Mouse (Mus musculus): Measurements from ENCODE around the gene Trp63. TPM values are rescaled to one million over a fixed set of nuclear protein-coding genes. Genes with fewer than 3 reads are reported as not detected.

Trp63 gene
- polyA plus RNA-seq, 1 experiment from 2014 or later, result 0.08 TPM

DNA sequence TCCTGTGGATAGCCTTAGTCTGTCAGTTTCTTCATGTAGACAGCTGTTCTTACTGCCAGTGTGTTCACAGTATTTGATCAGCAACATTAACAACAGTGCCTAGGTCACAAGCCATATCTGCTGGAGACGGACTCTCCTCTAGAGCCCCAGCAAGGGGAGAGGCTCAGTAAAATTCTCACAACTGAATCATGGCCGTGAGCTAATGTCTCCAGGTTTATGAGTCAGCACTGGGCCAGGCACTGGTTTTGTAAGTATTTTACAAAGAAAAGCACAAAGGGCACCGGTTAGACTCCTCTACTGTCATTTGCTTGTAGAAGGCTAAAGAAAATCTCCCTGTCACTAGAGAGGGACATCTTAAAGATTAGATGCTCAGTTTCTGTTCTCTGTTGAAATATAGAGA is 151.7 kb downstream of the Trp63 start:
- ATAC-seq (ENCODE audit: insufficient read depth), result no peak

GRCm38 (mm10) chr16:25835723-25836122 is 152.2 kb downstream of the Trp63 start:
- no peaks in the 10 kb centered on the region for H3K36me3 ChIP-seq (replicated peaks)
- ATAC-seq (ENCODE audit: insufficient read depth), result no peak
- H3K4me2 ChIP-seq, result no peak overlapping the region
- 56% methylated on average over 5 of the region's 5 CpGs for WGBS (ENCODE audit: insufficient replicate concordance)
- no peak overlapping the region for H3K9ac ChIP-seq
- H3K4me1 ChIP-seq (replicated peaks), result no peaks in the 10 kb centered on the region
- no peak overlapping the region for H3K27ac ChIP-seq (replicated peaks)
- no peaks in the 10 kb centered on the region for H3K27me3 ChIP-seq
- no peaks in the 10 kb centered on the region for H3K9me3 ChIP-seq (replicated peaks)
- no peak overlapping the region for H3K4me3 ChIP-seq (replicated peaks)

More for the DNA sequence above, 151.7 kb downstream of the Trp63 start:
- no peak overlapping the region for H3K9ac ChIP-seq
- no peaks in the 10 kb centered on the region for H3K4me1 ChIP-seq (replicated peaks)
- no peaks in the 10 kb centered on the region for H3K9me3 ChIP-seq (replicated peaks)
- H3K4me3 ChIP-seq (replicated peaks), result no peak overlapping the region
- H3K36me3 ChIP-seq (replicated peaks), result no peaks in the 10 kb centered on the region
- no peaks in the 10 kb centered on the region for H3K27me3 ChIP-seq
- H3K4me2 ChIP-seq, result no peak overlapping the region
- H3K27ac ChIP-seq (replicated peaks), result no peak overlapping the region
- WGBS (ENCODE audit: insufficient replicate concordance), result 65% methylated on average over 3 of the region's 3 CpGs

DNA sequence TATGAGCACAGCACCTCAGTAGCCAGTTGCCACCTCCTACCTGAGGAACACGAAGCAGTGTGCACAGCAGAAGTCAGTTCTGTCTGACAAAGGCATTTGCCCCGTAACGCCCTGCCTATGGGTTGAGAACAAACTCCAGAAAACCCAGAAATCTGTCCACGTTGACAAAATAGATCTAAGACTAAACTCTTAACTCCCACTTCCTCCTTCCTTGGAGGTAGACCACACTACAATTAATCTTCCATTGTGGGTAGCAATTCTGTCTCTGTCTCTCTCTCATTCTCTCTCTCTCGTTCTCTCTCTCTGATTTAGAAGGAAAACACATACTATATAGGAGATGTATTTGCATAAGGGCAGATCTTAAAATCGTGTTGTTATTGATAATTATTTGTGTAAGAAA is 159.4 kb downstream of the Trp63 start:
- Histone ChIP-seq H3K9ac (no peak overlapping the region), H3K36me3 (replicated peaks) (no peaks in the 10 kb centered on the region), H3K4me3 (replicated peaks) (no peak overlapping the region), H3K27me3 (no peaks in the 10 kb centered on the region), H3K27ac (replicated peaks) (no peak overlapping the region), H3K4me1 (replicated peaks) (no peaks in the 10 kb centered on the region), H3K4me2 (no peak overlapping the region), H3K9me3 (replicated peaks) (no peaks in the 10 kb centered on the region)
- ATAC-seq (ENCODE audit: insufficient read depth), result no peak
- 33% methylated on average over 6 of the region's 6 CpGs for WGBS (ENCODE audit: insufficient replicate concordance)

GRCm38 (mm10) chr16:25843625-25844024 is 160.1 kb downstream of the Trp63 start:
- no peak for ATAC-seq (ENCODE audit: insufficient read depth)
- no peaks in the 10 kb centered on the region for H3K9me3 ChIP-seq (replicated peaks)
- H3K9ac ChIP-seq, result no peak overlapping the region
- H3K36me3 ChIP-seq (replicated peaks), result no peaks in the 10 kb centered on the region
- no peaks in the 10 kb centered on the region for H3K27me3 ChIP-seq
- no peak overlapping the region for H3K4me2 ChIP-seq
- 68% methylated on average over 13 of the region's 13 CpGs for WGBS (ENCODE audit: insufficient replicate concordance)
- no peak overlapping the region for H3K27ac ChIP-seq (replicated peaks)
- H3K4me1 ChIP-seq (replicated peaks), result no peaks in the 10 kb centered on the region
- H3K4me3 ChIP-seq (replicated peaks), result no peak overlapping the region

DNA sequence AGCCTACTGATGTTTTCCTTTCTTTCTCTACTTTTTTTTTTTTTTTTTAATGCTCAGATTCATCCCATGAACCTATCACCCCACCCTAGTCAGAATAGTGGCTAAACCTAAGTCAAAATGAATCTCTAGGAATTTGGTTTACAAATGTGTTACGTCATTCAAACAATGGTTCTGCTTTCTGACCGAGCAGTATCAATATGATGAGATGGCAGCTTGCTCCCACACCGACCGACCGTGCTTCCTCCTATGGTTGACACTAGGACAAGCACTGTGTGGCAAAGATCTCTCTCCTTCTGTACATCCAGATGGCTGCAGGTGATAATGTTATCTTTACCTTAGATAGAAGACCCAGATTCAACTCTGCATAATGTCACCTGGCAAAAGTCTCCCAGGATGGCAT is 163.0 kb downstream of the Trp63 start:
- H3K4me2 ChIP-seq, result no peak overlapping the region
- no peaks in the 10 kb centered on the region for H3K4me1 ChIP-seq (replicated peaks)
- H3K36me3 ChIP-seq (replicated peaks), result no peaks in the 10 kb centered on the region
- no peaks in the 10 kb centered on the region for H3K9me3 ChIP-seq (replicated peaks)
- no peak overlapping the region for H3K9ac ChIP-seq
- H3K27me3 ChIP-seq, result no peaks in the 10 kb centered on the region
- no peak overlapping the region for H3K27ac ChIP-seq (replicated peaks)
- WGBS (ENCODE audit: insufficient replicate concordance), result 51% methylated on average over 5 of the region's 5 CpGs
- no peak for ATAC-seq (ENCODE audit: insufficient read depth)
- H3K4me3 ChIP-seq (replicated peaks), result no peak overlapping the region

- no peaks in the 10 kb centered on the region for H3K9me3 ChIP-seq (replicated peaks)
- no peaks in the 10 kb centered on the region for H3K27me3 ChIP-seq
- no peak overlapping the region for H3K27ac ChIP-seq (replicated peaks)
- H3K4me1 ChIP-seq (replicated peaks), result no peaks in the 10 kb centered on the region
- ATAC-seq (ENCODE audit: insufficient read depth), result no peak
- no peak overlapping the region for H3K9ac ChIP-seq
- 37% methylated on average over 2 of the region's 2 CpGs for WGBS (ENCODE audit: insufficient replicate concordance)
- no peak overlapping the region for H3K4me2 ChIP-seq
- H3K36me3 ChIP-seq (replicated peaks), result no peaks in the 10 kb centered on the region
- H3K4me3 ChIP-seq (replicated peaks), result no peak overlapping the region
Measured at GRCm38 (mm10) chr16:25848474-25848873, 164.9 kb downstream of the Trp63 start.

- no peaks in the 10 kb centered on the region for H3K36me3 ChIP-seq (replicated peaks)
- H3K4me3 ChIP-seq (replicated peaks), result no peak overlapping the region
- H3K27ac ChIP-seq (replicated peaks), result no peak overlapping the region
- no peaks in the 10 kb centered on the region for H3K9me3 ChIP-seq (replicated peaks)
- H3K9ac ChIP-seq, result no peak overlapping the region
- no peaks in the 10 kb centered on the region for H3K4me1 ChIP-seq (replicated peaks)
- ATAC-seq (ENCODE audit: insufficient read depth), result no peak
- H3K4me2 ChIP-seq, result no peak overlapping the region
- no peaks in the 10 kb centered on the region for H3K27me3 ChIP-seq
- WGBS (ENCODE audit: insufficient replicate concordance), result 50% methylated on average over 13 of the region's 13 CpGs
Measured at GRCm38 (mm10) chr16:25849593-25850464, 166.3 kb downstream of the Trp63 start.

GRCm38 (mm10) chr16:25860731-25861505 is 177.4 kb downstream of the Trp63 start:
- Histone ChIP-seq H3K27ac (replicated peaks) (no peak overlapping the region), H3K36me3 (replicated peaks) (no peaks in the 10 kb centered on the region), H3K27me3 (no peaks in the 10 kb centered on the region), H3K9me3 (replicated peaks) (no peaks in the 10 kb centered on the region), H3K4me1 (replicated peaks) (no peaks in the 10 kb centered on the region), H3K4me3 (replicated peaks) (no peak overlapping the region), H3K4me2 (no peak overlapping the region), H3K9ac (no peak overlapping the region)
- no peak for ATAC-seq (ENCODE audit: insufficient read depth)
- WGBS (ENCODE audit: insufficient replicate concordance), result 51% methylated on average over 8 of the region's 8 CpGs

DNA sequence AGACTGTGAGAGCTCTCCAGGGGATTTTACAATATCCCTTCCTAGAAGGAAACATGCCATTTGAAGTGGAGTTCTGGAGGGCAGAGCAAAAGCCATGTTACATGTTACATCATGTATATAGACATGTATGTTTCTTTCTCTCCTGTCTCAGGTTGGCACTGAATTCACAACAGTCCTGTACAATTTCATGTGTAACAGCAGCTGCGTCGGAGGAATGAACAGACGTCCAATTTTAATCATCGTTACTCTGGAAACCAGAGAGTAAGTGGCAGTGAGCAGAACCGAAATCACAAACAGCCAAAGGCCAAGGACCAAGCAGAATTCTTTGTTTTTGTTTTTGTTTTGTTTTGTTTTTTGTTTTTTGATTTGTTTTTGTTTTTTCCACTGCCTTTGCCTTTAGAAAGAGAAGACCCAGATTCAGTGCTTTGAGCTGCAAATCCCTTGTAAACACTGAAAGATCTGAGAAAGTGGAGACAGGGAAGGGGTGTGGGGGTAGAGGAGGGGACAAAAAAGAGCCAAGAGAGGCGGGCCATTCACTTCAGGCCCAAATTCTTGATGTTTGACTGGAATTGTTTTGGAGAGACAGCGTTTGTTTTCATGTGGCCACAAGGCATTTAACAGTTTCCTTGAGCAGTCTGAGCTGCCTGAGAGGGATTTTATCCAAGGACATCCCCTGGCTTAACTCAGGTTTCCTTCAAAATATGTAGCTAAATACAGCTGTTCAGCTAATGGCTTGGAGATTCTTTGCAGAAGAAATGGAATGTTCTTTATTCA is 181.7 kb downstream of the Trp63 start:
- H3K9ac ChIP-seq, result no peak overlapping the region
- no peaks in the 10 kb centered on the region for H3K27me3 ChIP-seq
- no peak overlapping the region for H3K4me2 ChIP-seq
- H3K36me3 ChIP-seq (replicated peaks), result no peaks in the 10 kb centered on the region
- no peak overlapping the region for H3K4me3 ChIP-seq (replicated peaks)
- H3K27ac ChIP-seq (replicated peaks), result no peak overlapping the region
- no peaks in the 10 kb centered on the region for H3K9me3 ChIP-seq (replicated peaks)
- no peak for ATAC-seq (ENCODE audit: insufficient read depth)
- WGBS (ENCODE audit: insufficient replicate concordance), result 53% methylated on average over 7 of the region's 7 CpGs
- no peaks in the 10 kb centered on the region for H3K4me1 ChIP-seq (replicated peaks)

- H3K4me2 ChIP-seq, result no peak overlapping the region
- H3K4me1 ChIP-seq (replicated peaks), result no peaks in the 10 kb centered on the region
- no peaks in the 10 kb centered on the region for H3K9me3 ChIP-seq (replicated peaks)
- WGBS (ENCODE audit: insufficient replicate concordance), result 54% methylated on average over 1 of the region's 1 CpGs
- no peaks in the 10 kb centered on the region for H3K36me3 ChIP-seq (replicated peaks)
- no peak overlapping the region for H3K9ac ChIP-seq
- H3K27me3 ChIP-seq, result no peaks in the 10 kb centered on the region
- H3K27ac ChIP-seq (replicated peaks), result no peak overlapping the region
- H3K4me3 ChIP-seq (replicated peaks), result no peak overlapping the region
- no peak for ATAC-seq (ENCODE audit: insufficient read depth)
Measured at GRCm38 (mm10) chr16:25871503-25871902, 187.9 kb downstream of the Trp63 start.

DNA sequence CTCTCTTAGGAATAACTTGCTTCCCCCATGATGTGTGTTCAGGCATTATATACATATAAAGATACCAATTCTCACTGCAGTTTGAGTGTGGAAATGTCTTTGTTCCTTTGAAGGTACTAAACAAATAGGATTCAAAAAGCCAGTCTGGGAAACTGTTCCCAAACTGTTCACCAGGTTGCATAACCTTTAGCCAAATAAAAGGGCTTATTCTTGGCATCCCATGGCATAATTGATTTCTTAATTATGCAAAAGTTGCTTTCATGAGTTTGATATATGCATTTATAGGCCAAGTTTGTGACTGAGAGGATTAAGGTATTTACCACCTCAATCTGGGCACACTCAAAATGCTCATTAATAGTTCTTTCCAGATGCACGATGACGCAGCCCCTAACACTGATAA is 192.1 kb downstream of the Trp63 start:
- no peaks in the 10 kb centered on the region for H3K9me3 ChIP-seq (replicated peaks)
- H3K36me3 ChIP-seq (replicated peaks), result no peaks in the 10 kb centered on the region
- H3K27me3 ChIP-seq, result no peaks in the 10 kb centered on the region
- no peak overlapping the region for H3K4me3 ChIP-seq (replicated peaks)
- no peak overlapping the region for H3K4me2 ChIP-seq
- WGBS (ENCODE audit: insufficient replicate concordance), result 64% methylated on average over 2 of the region's 2 CpGs
- H3K4me1 ChIP-seq (replicated peaks), result no peaks in the 10 kb centered on the region
- H3K27ac ChIP-seq (replicated peaks), result no peak overlapping the region
- H3K9ac ChIP-seq, result no peak overlapping the region
- no peak for ATAC-seq (ENCODE audit: insufficient read depth)

Measured in liver, embryonic 15.5 days (tissue).